Mouse (Mus musculus) hindbrain, embryonic 15.5 days (tissue): ENCODE results near the gene 2010300C02Rik. TPM values are rescaled to one million over a fixed set of nuclear protein-coding genes. Genes with fewer than 3 reads are reported as not detected.

Source experiments
- ATAC-seq: fragments of 200-750 bp; cut with Nextera tagmentation; 2 replicates; pipeline ENCODE4 v1.8.0; 2017; ENCODE audit warnings: low read depth, moderate number of reproducible peaks, moderate TSS enrichment; ENCODE audit not compliant: low FRiP score
- H3K27ac ChIP-seq: fragments of 300-500 bp; sonication (generic); replicated peaks from 2 replicates; pipeline ENCODE4 v1.5.1; 2015; ENCODE audit warnings: mild to moderate bottlenecking, inconsistent platforms
- H3K27me3 ChIP-seq: fragments of 300-500 bp; sonication (generic); 2 replicates; pipeline ENCODE4 v1.6.1; 2015; ENCODE audit warnings: control low read depth, inconsistent platforms
- H3K36me3 ChIP-seq: fragments of 300-500 bp; sonication (generic); 2 replicates; pipeline ENCODE4 v1.6.1; 2015; ENCODE audit warnings: control low read depth, inconsistent platforms
- H3K4me1 ChIP-seq: fragments of 300-500 bp; sonication (generic); replicated peaks from 2 replicates; pipeline ENCODE4 v1.6.1; 2015; ENCODE audit warnings: control low read depth, inconsistent platforms
- H3K4me2 ChIP-seq: fragments of 300-500 bp; sonication (generic); 2 replicates; pipeline ENCODE4 v1.6.1; 2015; ENCODE audit warnings: moderate library complexity, mild to moderate bottlenecking, inconsistent platforms
- H3K4me3 ChIP-seq: fragments of 300-500 bp; sonication (generic); 2 replicates; pipeline ENCODE4 v1.5.1; 2015; ENCODE audit warnings: mild to moderate bottlenecking, inconsistent platforms
- H3K9ac ChIP-seq: fragments of 300-500 bp; sonication (generic); 2 replicates; pipeline ENCODE4 v1.6.1; 2015; ENCODE audit warnings: inconsistent platforms
- H3K9me3 ChIP-seq: fragments of 300-500 bp; sonication (generic); 2 replicates; pipeline ENCODE4 v1.6.1; 2016; ENCODE audit warnings: control low read depth, inconsistent platforms
- WGBS: fragments of 180-500 bp; shearing (Covaris S2); methylation state at CpG from one replicate; pipeline ENCODE4 v1.1.7; 2015; 5-methylcytosine and 5-hydroxymethylcytosine counted together
- polyA plus RNA-seq: library from polyadenylated mRNA; unstranded; fragments of >200 nt; fragmentation: Nextera tagmentation; extraction: Ambion mirVana; gene quantifications from 2 replicates; pipeline ENCODE4 v1.2.1, GENCODE M21; 2015

Gene 2010300C02Rik
- polyA plus RNA-seq, 1 experiment from 2014 or later = 3.2 TPM

- H3K4me1 ChIP-seq = no peaks in the 10 kb centered on the region
- WGBS = 66% methylated on average over 9 of the region's 9 CpGs
- no peak overlapping the region for H3K4me2 ChIP-seq
- H3K27ac ChIP-seq = no peak overlapping the region
- no peaks in the 10 kb centered on the region for H3K27me3 ChIP-seq
- no peaks in the 10 kb centered on the region for H3K9me3 ChIP-seq
- no peaks in the 10 kb centered on the region for H3K36me3 ChIP-seq
- ATAC-seq = no peak
- no peak overlapping the region for H3K4me3 ChIP-seq
- H3K9ac ChIP-seq = no peak overlapping the region
These were observed 136.0 kb downstream of the 2010300C02Rik start for GRCm38 (mm10) chr1:37583795-37584464.

GRCm38 (mm10) chr1:37583167-37583566 is 136.7 kb downstream of the 2010300C02Rik start:
- 90% methylated on average over 8 of the region's 8 CpGs for WGBS
- H3K9me3 ChIP-seq = no peaks in the 10 kb centered on the region

DNA sequence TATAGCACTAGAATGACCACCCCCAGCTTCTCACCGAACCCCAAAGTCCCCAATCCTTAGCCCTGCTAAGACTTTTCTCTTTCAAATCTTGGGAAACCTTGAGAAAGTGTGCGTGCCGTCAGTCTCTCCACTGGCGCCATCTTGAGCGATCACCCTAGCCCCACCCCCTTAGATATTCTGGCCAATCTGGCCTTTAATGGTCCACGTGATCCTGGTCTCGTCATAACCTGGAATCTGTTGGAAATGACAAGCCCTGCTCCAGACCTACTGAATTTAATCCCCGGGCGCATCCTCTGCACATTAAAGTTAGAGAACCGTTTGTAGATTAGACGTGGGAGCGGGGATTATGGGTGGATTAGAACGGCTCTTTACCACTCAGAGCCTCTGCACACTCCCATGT is 140.2 kb downstream of the 2010300C02Rik start:
- H3K4me3 ChIP-seq = no peak overlapping the region
- no peaks in the 10 kb centered on the region for H3K4me1 ChIP-seq
- no peak overlapping the region for H3K9ac ChIP-seq
- H3K4me2 ChIP-seq = no peak overlapping the region
- no peaks in the 10 kb centered on the region for H3K36me3 ChIP-seq
- no peak overlapping the region for H3K27ac ChIP-seq
- WGBS = 94% methylated on average over 13 of the region's 13 CpGs
- no peaks in the 10 kb centered on the region for H3K9me3 ChIP-seq
- no peak for ATAC-seq
- H3K27me3 ChIP-seq = no peaks in the 10 kb centered on the region

More at GRCm38 (mm10) chr1:37583167-37583566, 136.7 kb downstream of the 2010300C02Rik start:
- H3K9ac ChIP-seq = no peak overlapping the region
- H3K36me3 ChIP-seq = no peaks in the 10 kb centered on the region
- H3K27ac ChIP-seq = no peak overlapping the region
- no peak for ATAC-seq
- H3K4me1 ChIP-seq = no peaks in the 10 kb centered on the region
- no peaks in the 10 kb centered on the region for H3K27me3 ChIP-seq
- H3K4me3 ChIP-seq = no peak overlapping the region
- no peak overlapping the region for H3K4me2 ChIP-seq

- Histone ChIP-seq H3K36me3 (no peaks in the 10 kb centered on the region), H3K4me3 (no peak overlapping the region), H3K9me3 (no peaks in the 10 kb centered on the region), H3K27ac (no peak overlapping the region), H3K27me3 (no peaks in the 10 kb centered on the region), H3K9ac (no peak overlapping the region), H3K4me1 (no peaks in the 10 kb centered on the region), H3K4me2 (no peak overlapping the region)
- ATAC-seq = no peak
- 71% methylated on average over 10 of the region's 10 CpGs for WGBS
These were observed 147.2 kb downstream of the 2010300C02Rik start for GRCm38 (mm10) chr1:37572528-37573272.

DNA sequence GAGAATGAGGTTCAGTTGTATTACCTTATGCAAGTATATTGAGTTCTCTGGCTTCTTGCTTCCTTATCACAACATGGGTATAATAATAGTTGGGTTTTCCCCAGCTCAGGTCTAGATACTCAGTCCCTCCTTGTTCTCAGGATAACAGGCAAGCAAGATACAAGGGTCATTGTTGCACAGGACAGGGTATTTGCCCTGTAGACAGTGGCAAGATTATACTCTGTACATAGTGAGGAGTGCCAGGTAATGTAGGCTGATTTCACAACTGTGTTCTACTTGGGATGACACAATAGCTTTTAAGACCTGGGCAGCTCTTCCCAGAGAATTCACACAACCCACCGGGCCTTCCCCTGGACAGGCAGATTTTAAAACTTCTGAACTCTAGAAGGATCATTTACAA is 151.5 kb downstream of the 2010300C02Rik start:
- Histone ChIP-seq H3K4me2 (no peak overlapping the region), H3K36me3 (no peaks in the 10 kb centered on the region), H3K4me1 (peaks cover 6% of the 10 kb centered on the region), H3K27me3 (no peaks in the 10 kb centered on the region), H3K27ac (no peak overlapping the region), H3K9me3 (no peaks in the 10 kb centered on the region), H3K9ac (no peak overlapping the region), H3K4me3 (no peak overlapping the region)
- WGBS = 90% methylated on average over 1 of the region's 1 CpGs
- no peak for ATAC-seq

- 89% methylated on average over 4 of the region's 4 CpGs for WGBS
- Histone ChIP-seq H3K9ac (no peak overlapping the region), H3K36me3 (no peaks in the 10 kb centered on the region), H3K4me2 (no peak overlapping the region), H3K4me3 (no peak overlapping the region), H3K4me1 (peaks cover 6% of the 10 kb centered on the region), H3K27me3 (no peaks in the 10 kb centered on the region), H3K27ac (no peak overlapping the region), H3K9me3 (no peaks in the 10 kb centered on the region)
- no peak for ATAC-seq
These were observed 153.1 kb downstream of the 2010300C02Rik start for GRCm38 (mm10) chr1:37566754-37567153.

GRCm38 (mm10) chr1:37566344-37566743 is 153.5 kb downstream of the 2010300C02Rik start:
- no peak overlapping the region for H3K9ac ChIP-seq
- 81% methylated on average over 2 of the region's 2 CpGs for WGBS
- no peak for ATAC-seq

GRCm38 (mm10) chr1:37565396-37565795 is 154.5 kb downstream of the 2010300C02Rik start:
- ATAC-seq = no peak

More at GRCm38 (mm10) chr1:37566344-37566743, 153.5 kb downstream of the 2010300C02Rik start:
- no peaks in the 10 kb centered on the region for H3K27me3 ChIP-seq
- no peak overlapping the region for H3K4me3 ChIP-seq
- H3K4me1 ChIP-seq = peaks cover 6% of the 10 kb centered on the region
- H3K9me3 ChIP-seq = no peaks in the 10 kb centered on the region
- H3K27ac ChIP-seq = no peak overlapping the region
- H3K36me3 ChIP-seq = no peaks in the 10 kb centered on the region
- no peak overlapping the region for H3K4me2 ChIP-seq

DNA sequence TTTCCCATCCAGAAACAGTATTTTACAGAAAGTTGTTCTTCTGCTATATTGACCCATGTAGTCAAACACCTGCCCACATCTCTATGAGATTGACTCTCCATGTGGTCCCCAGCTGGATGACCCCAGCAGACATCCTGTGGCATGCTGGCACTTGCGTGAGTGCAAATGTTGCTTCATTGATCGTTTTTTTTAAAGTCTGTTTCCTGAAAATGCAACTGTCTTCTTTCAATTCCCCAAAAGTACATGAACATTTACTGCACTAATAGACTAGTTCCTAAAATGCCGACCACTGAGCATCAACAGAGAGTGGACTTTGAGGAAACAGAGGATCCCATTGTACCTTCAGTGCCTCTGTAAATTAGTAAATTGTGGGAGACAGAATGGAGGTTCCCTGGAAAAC is 157.9 kb downstream of the 2010300C02Rik start:
- H3K4me2 ChIP-seq = no peak overlapping the region
- H3K4me3 ChIP-seq = no peak overlapping the region
- H3K9me3 ChIP-seq = no peaks in the 10 kb centered on the region
- 87% methylated on average over 3 of the region's 3 CpGs for WGBS
- H3K4me1 ChIP-seq = peaks cover 10% of the 10 kb centered on the region
- H3K9ac ChIP-seq = no peak overlapping the region
- ATAC-seq = no peak
- H3K27me3 ChIP-seq = no peaks in the 10 kb centered on the region
- H3K36me3 ChIP-seq = no peaks in the 10 kb centered on the region
- H3K27ac ChIP-seq = no peak overlapping the region

More at GRCm38 (mm10) chr1:37565396-37565795, 154.5 kb downstream of the 2010300C02Rik start:
- Histone ChIP-seq H3K4me1 (peaks cover 9% of the 10 kb centered on the region), H3K9ac (no peak overlapping the region), H3K4me3 (no peak overlapping the region), H3K27me3 (no peaks in the 10 kb centered on the region), H3K27ac (no peak overlapping the region), H3K9me3 (no peaks in the 10 kb centered on the region), H3K4me2 (no peak overlapping the region), H3K36me3 (no peaks in the 10 kb centered on the region)
- WGBS = 23% methylated on average over 6 of the region's 6 CpGs

Other genes with a start within 250 kb of the 2010300C02Rik start
- gene Mgat4a, start 179.1 kb downstream of the 2010300C02Rik start, polyA plus RNA-seq = 9.3 and 12.6 TPM in 2 replicates
- 15.3 and 15.6 TPM in 2 replicates for gene Tsga10, start 146.3 kb upstream of the 2010300C02Rik start, polyA plus RNA-seq
- 7.9 and 8.5 TPM in 2 replicates for gene Lipt1, start 151.7 kb upstream of the 2010300C02Rik start, polyA plus RNA-seq
- gene Mitd1, start 170.3 kb upstream of the 2010300C02Rik start, polyA plus RNA-seq = 14.4 and 15.7 TPM in 2 replicates
- gene Mrpl30, start 170.4 kb upstream of the 2010300C02Rik start, polyA plus RNA-seq = 251 and 252 TPM in 2 replicates
- gene Lyg2, start 196.4 kb upstream of the 2010300C02Rik start, polyA plus RNA-seq = not detected in 2 replicates
- not detected in 2 replicates for gene Lyg1, start 237.7 kb upstream of the 2010300C02Rik start, polyA plus RNA-seq